Mouse (Mus musculus) lung, adult 10 weeks (tissue): ENCODE results near the gene Dync1li2. TPM values are rescaled to one million over a fixed set of nuclear protein-coding genes. Genes with fewer than 3 reads are reported as not detected.

Source experiments
- polyA plus RNA-seq: library from polyadenylated mRNA; stranded (reverse); fragments of 350-450 nt; fragmentation: Illumina TruSeq; extraction: RNeasy Lipid Tissue Mini Kit (QIAGEN cat#74804); gene quantifications from one replicate; pipeline ENCODE4 v1.2.3, GENCODE M21; 2014; ENCODE audit warnings: low read depth, low replicate concordance; ENCODE audit not compliant: insufficient read depth

Dync1li2 gene
- polyA plus RNA-seq = 29.5 TPM

GRCm38 (mm10) chr8:104442299-104443124 is at the start of gene Dync1li2:
Gene Dync1li2 (minus strand): TSS chr8:104443047.

GRCm38 (mm10) chr8:104395703-104396357 is 47.0 kb downstream of the Dync1li2 start, which contains the start of gene Cmtm4:
Gene Cmtm4 (minus strand): TSS chr8:104395807.

Other genes with a start within 250 kb of the Dync1li2 start
- gene Tk2, start 194.5 kb downstream of the Dync1li2 start, polyA plus RNA-seq = 23.0 TPM
- 16.5 TPM for gene Cklf, start 192.2 kb downstream of the Dync1li2 start, polyA plus RNA-seq
- gene Cmtm2a, start 149.9 kb downstream of the Dync1li2 start, polyA plus RNA-seq = not detected
- not detected for gene Gm45711, start 133.0 kb downstream of the Dync1li2 start, polyA plus RNA-seq
- gene Cmtm1, start 132.9 kb downstream of the Dync1li2 start, polyA plus RNA-seq = not detected
- gene Gm11020, start 121.5 kb downstream of the Dync1li2 start, polyA plus RNA-seq = not detected
- not detected for gene Cmtm2b, start 120.8 kb downstream of the Dync1li2 start, polyA plus RNA-seq
- gene Cmtm3, start 103.6 kb downstream of the Dync1li2 start, polyA plus RNA-seq = 44.2 TPM
- 10.2 TPM for gene Cmtm4, start 47.2 kb downstream of the Dync1li2 start, polyA plus RNA-seq
- 0.15 TPM for gene Terb1, start 66.9 kb upstream of the Dync1li2 start, polyA plus RNA-seq
- gene Nae1, start 91.6 kb upstream of the Dync1li2 start, polyA plus RNA-seq = 34.0 TPM
- gene Car7, start 91.6 kb upstream of the Dync1li2 start, polyA plus RNA-seq = 0.70 TPM
- 2.4 TPM for gene Pdp2, start 148.4 kb upstream of the Dync1li2 start, polyA plus RNA-seq
- gene Cdh16, start 181.3 kb upstream of the Dync1li2 start, polyA plus RNA-seq = 3.8 TPM
- 9.6 TPM for gene Rrad, start 188.3 kb upstream of the Dync1li2 start, polyA plus RNA-seq
- gene Ciao2b, start 198.9 kb upstream of the Dync1li2 start, polyA plus RNA-seq = 41.7 TPM